Mouse (Mus musculus) embryo, embryonic 11.5 days (tissue): ENCODE results near the gene Olfr1024.

ENCODE experiments used
- DNase-seq: peaks from one replicate; pipeline ENCODE4 v3.0.0-alpha.2; 2012; ENCODE audit warnings: low read depth, low spot score

Gene Olfr1024

DNA sequence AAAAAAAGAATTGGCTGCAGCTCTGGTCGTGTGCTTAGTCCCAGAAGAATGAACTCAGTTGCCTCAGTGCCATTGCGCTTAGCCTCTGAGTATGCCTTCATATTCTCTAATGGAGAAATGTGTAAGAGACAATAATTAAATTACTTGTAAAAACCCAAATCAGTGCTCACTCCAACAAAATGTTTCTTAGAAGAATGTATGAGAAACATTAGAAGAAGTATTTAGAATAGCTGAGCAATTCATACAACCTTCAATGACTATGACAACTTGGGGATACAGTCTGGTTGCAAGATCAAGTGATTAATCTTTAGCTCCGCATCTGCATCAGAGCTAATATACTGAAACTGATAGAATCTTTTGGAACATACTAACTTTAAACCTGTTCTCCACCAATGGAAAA, at the start of gene Olfr1024:
Olfr1024 (minus strand) TSS at position 101 of the 400 bp plus-strand sequence.
- no peak for DNase-seq

DNA sequence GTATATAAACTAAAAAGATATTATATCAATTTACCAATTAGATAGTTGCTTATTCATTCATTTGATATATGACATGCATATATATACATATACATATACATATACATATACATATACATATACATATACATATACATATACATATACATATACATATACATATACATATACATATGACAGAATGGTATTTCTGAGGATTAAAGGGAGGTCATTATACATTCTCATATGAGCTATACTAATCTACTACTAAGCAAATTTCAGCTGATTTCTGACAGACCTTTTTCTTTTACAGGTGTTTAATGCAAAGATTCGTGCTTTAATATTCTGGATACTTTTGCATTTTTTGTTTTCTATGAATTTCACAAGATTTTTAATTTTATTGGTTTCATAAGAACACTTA, 45.3 kb upstream of the Olfr1024 start, which contains the start of gene Olfr1028:
Olfr1028 (plus strand) TSS at position 301 of the 400 bp plus-strand sequence.
- no peak for DNase-seq

DNA sequence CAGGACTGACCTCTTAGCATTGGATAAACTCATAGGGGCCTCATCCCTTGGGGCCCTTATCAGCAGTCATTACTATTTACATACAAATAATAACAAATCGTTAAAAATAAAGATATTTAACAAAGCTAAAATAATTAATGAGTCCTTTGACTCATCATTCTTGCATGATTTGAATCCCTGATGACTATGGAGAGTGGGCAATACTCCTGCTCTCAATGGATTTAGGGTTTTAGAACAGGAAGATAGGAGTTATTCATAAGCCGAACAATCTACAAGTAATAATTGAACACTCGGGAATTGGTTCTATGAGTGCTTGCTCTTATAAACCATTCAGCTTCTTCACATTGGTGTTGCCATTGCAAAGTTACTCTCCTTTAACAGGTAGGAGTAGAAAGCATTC, 16.4 kb upstream of the Olfr1024 start, which contains the start of gene Olfr1026:
Olfr1026 (plus strand) TSS at position 301 of the 400 bp plus-strand sequence.
- no peak for DNase-seq

DNA sequence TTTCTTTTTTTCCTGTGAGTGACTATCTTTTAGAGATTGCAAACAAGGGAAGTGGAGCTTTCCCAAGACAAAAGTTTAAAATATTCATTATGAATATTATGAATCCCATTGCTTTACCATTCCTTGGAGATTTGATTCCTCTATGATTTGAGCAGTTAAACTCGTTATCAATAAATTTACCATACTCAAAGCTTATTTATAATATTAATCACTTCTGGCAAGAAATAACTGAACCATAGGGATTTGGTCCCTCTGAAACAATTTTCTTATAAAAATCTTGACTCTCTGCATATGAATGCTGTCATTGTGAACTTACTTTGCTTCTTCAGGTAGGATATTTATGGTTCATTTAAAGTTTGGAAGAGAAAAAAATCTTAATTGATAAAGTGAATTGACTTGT, 10.0 kb upstream of the Olfr1024 start, which contains the start of gene Olfr1025-ps1:
Olfr1025-ps1 (plus strand) TSS at position 301 of the 400 bp plus-strand sequence.
- DNase-seq: no peak

DNA sequence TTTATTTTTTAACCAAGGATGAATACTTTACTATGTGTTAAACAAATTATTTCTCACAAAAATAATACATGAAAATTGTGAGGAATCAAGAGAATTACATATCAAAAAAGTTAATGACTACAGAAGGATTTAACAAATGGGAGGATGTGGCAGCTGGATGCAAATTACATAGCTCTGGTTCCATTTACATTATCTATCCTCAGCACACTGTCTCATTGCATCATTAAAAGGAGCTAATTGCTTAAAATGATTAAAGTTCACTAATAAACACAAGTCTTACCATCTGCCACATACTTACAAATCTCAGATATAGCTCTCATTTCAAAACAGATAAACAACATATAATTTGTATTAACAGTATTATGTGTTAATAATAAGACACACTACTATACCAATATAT, 8.3 kb upstream of the Olfr1024 start:
- DNase-seq: no peak

DNA sequence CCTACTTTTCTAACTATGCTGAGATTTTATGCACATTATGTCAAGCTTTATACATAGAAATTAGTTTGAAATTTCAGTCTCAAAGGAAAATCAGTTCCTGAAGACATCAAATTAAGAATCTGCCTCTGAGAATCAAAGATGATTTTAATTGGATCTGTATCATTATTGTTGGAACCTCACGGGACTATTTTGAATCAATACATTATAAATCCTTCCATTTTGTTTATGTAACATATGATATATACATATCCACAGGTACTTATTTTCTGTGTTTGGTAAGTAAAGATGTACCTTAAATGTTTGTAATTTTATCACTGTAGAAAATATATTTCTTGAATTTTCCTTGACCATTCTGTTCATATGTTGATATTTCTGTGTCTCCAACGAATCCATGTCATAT, 19.5 kb downstream of the Olfr1024 start, which contains the start of gene Olfr1023:
Olfr1023 (plus strand) TSS at position 301 of the 400 bp plus-strand sequence.
- no peak for DNase-seq

DNA sequence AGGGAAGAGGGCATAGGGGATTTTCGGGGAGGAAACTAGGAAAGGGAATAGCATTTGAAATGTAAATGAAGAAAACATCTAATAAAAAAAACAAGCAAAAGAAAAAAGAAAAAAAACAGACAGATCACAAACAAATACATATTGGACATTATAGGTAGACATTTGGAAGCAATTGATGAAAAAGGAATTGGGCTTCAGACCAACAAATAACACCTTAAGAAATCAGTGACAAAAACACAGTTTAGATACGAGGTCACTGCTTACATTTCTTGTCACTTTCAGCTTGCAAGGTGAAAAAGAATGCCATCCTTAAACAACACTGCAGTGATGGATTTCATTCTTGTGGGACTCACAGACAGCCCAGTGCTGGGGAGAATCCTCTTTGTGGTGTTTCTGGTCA, 36.6 kb downstream of the Olfr1024 start, which contains the start of gene Olfr1022:
Olfr1022 (plus strand) TSS at position 301 of the 400 bp plus-strand sequence.
- DNase-seq: no peak
